Comparison of ENCODE assay signal across 8 mouse cellular contexts in genomic region chr7:101895695-101896094, GRCm38 (mm10). TPM values are rescaled to one million over a fixed set of nuclear protein-coding genes. Genes with fewer than 3 reads are reported as not detected.
DNase-seq lines count a peak whose midpoint lies in the region; ATAC-seq and TF ChIP-seq lines count a peak whose summit lies in the region.

No protein-coding gene starts in this region.

- H3K4me1 ChIP-seq in embryonic facial prominence, embryonic 12.5 days: 0 out of 2 replicates have a peak, but pooled peaks cover 5% of the 10 kb centered on the region
- no peaks in the 10 kb centered on the region for H3K4me1 ChIP-seq in hindbrain, postnatal 0 days (ENCODE audit: insufficient read depth, low read length)
- H3K4me1 ChIP-seq in midbrain, postnatal 0 days (ENCODE audit: insufficient read depth, low read length): 0 out of 2 replicates have a peak, but pooled peaks cover 5% of the 10 kb centered on the region

- 36% methylated on average over 9 of the region's 9 CpGs for WGBS in embryonic facial prominence, embryonic 12.5 days
- 32% methylated on average over 9 of the region's 9 CpGs for WGBS in hindbrain, postnatal 0 days
- 41% methylated on average over 9 of the region's 9 CpGs for WGBS in midbrain, postnatal 0 days

- H3K36me3 ChIP-seq in embryonic facial prominence, embryonic 12.5 days: no peaks in the 10 kb centered on the region
- H3K36me3 ChIP-seq in hindbrain, postnatal 0 days (ENCODE audit: insufficient read depth, low read length): no peaks in the 10 kb centered on the region
- peaks cover 5% of the 10 kb centered on the region; the same call in 1 of the 2 replicates for H3K36me3 ChIP-seq in midbrain, postnatal 0 days (ENCODE audit: insufficient read depth, low read length)

- H3K27me3 ChIP-seq in embryonic facial prominence, embryonic 12.5 days: no peaks in the 10 kb centered on the region
- no peaks in the 10 kb centered on the region for H3K27me3 ChIP-seq in hindbrain, postnatal 0 days (ENCODE audit: insufficient read depth, low read length)
- H3K27me3 ChIP-seq in midbrain, postnatal 0 days (ENCODE audit: insufficient read depth, low read length): no peaks in the 10 kb centered on the region

- no peaks in the 10 kb centered on the region for H3K9me3 ChIP-seq in embryonic facial prominence, embryonic 12.5 days
- H3K9me3 ChIP-seq in hindbrain, postnatal 0 days (ENCODE audit: low read length): no peaks in the 10 kb centered on the region
- no peaks in the 10 kb centered on the region for H3K9me3 ChIP-seq in midbrain, postnatal 0 days (ENCODE audit: low read length)

- no peak for ATAC-seq in embryonic facial prominence, embryonic 12.5 days (ENCODE audit: insufficient number of reproducible peaks, insufficient read depth, low FRiP score, low TSS enrichment)
- ATAC-seq in hindbrain, postnatal 0 days: no peak; the same call in 1 of the 2 replicates
- peak; percentile 15 for ATAC-seq in midbrain, postnatal 0 days (ENCODE audit: low FRiP score)

- intact Hi-C loops in left cerebral cortex, adult 2 months (cut with DNase I): loop anchor here (1.0 to 5.0 kb wide), 3 partner anchors 37 to 228 kb away; partner anchors contain the start of gene Lrrc51
- intact Hi-C loops in gastrocnemius, postnatal 36 days (cut with DNase I): loop anchor here (5.0 kb wide), 2 partner anchors 58 to 218 kb away; partner anchors contain the start of gene Inppl1

- TF ChIP-seq CTCF in left cerebral cortex, adult 2 months (IDR thresholded peaks at IDR 0.05): no peak; the same call in 1 of the 2 replicates
- TF ChIP-seq CTCF in hindbrain, postnatal 0 days (IDR thresholded peaks at IDR 0.05; ENCODE audit: low read depth): peak; percentile 47; the same call in 1 of the 2 replicates
- TF ChIP-seq CTCF in midbrain, postnatal 0 days (IDR thresholded peaks at IDR 0.05): peak; percentile 56

- peak overlapping the region; percentile 47; the same call in 1 of the 2 replicates for H3K9ac ChIP-seq in embryonic facial prominence, embryonic 12.5 days
- H3K9ac ChIP-seq in hindbrain, postnatal 0 days (replicated peaks; ENCODE audit: low read length): peak overlapping the region; percentile 57
- H3K9ac ChIP-seq in midbrain, postnatal 0 days (replicated peaks; ENCODE audit: low read length, poor library complexity, severe bottlenecking): peak overlapping the region; percentile 56; the same call in 1 of the 2 replicates

- no peak for DNase-seq in left cerebral cortex, adult 2 months (ENCODE audit: extremely low spot score in 1 of 2, low spot score in 2 of 2)
- DNase-seq in left cerebral cortex, adult 11 months (ENCODE audit: low spot score): no peak
- DNase-seq in hindbrain, postnatal 0 days (ENCODE audit: low spot score): no peak
- peak; percentile 24 for DNase-seq in midbrain, postnatal 0 days (ENCODE audit: low spot score)
- no peak for DNase-seq in adrenal gland, postnatal 4 days (ENCODE audit: low spot score in 2 of 2)
- no peak for DNase-seq in kidney, postnatal 4 days
- DNase-seq in gastrocnemius, postnatal 36 days: no peak

- H3K27ac ChIP-seq in left cerebral cortex, adult 2 months: peak overlapping the region; percentile 90
- peak overlapping the region; percentile 67 for H3K27ac ChIP-seq in embryonic facial prominence, embryonic 12.5 days
- H3K27ac ChIP-seq in hindbrain, postnatal 0 days: peak overlapping the region; percentile 92
- H3K27ac ChIP-seq in midbrain, postnatal 0 days (ENCODE audit: low read depth, low read length): peak overlapping the region; percentile 86

- peak overlapping the region; percentile 39 for H3K4me2 ChIP-seq in embryonic facial prominence, embryonic 12.5 days (replicated peaks)
- H3K4me2 ChIP-seq in hindbrain, postnatal 0 days (ENCODE audit: low read depth, low read length): peak overlapping the region; percentile 39
- H3K4me2 ChIP-seq in midbrain, postnatal 0 days (ENCODE audit: low read depth, low read length, poor library complexity, severe bottlenecking): peak overlapping the region; percentile 41

- peak overlapping the region; percentile 72 for H3K4me3 ChIP-seq in left cerebral cortex, adult 2 months
- H3K4me3 ChIP-seq in embryonic facial prominence, embryonic 12.5 days: peak overlapping the region; percentile 43
- H3K4me3 ChIP-seq in hindbrain, postnatal 0 days (ENCODE audit: low read length): peak overlapping the region; percentile 56
- H3K4me3 ChIP-seq in midbrain, postnatal 0 days (ENCODE audit: low read depth, low read length): peak overlapping the region; percentile 51

RNA-seq across cellular contexts. Expression of gene Lamtor1, which starts 10.0 kb away (rescaled TPM):
- 10 to 100 TPM; 87.9 to 90.9 TPM for total RNA-seq in left cerebral cortex, adult 2 months (2021)
- 153 and 158 TPM in 2 replicates for polyA plus RNA-seq in embryonic facial prominence, embryonic 12.5 days (2016; fragmentation: Nextera tagmentation; extraction: Ambion mirVana)
- 130 and 156 TPM in 2 replicates for total RNA-seq in hindbrain, postnatal 0 days (2014; rRNA removed)
- polyA plus RNA-seq in hindbrain, postnatal 0 days (2015; fragmentation: Nextera tagmentation; extraction: Ambion mirVana): 167 and 181 TPM in 2 replicates
- 114 and 127 TPM in 2 replicates for total RNA-seq in midbrain, postnatal 0 days (2014; rRNA removed)
- 159 and 180 TPM in 2 replicates for polyA plus RNA-seq in midbrain, postnatal 0 days (2015; fragmentation: Nextera tagmentation; extraction: Ambion mirVana)
- total RNA-seq in adrenal gland, postnatal 4 days (2021): 100 to 1,000 TPM; 101 to 116 TPM
- total RNA-seq in gastrocnemius, postnatal 36 days (2021): 10 to 100 TPM; 93.2 to 99.8 TPM

RNA-seq across cellular contexts. Expression of gene Tomt, which starts 10.5 kb away (rescaled TPM):
- total RNA-seq in left cerebral cortex, adult 2 months (2021): not detected
- 0.61 and 0.65 TPM in 2 replicates for polyA plus RNA-seq in embryonic facial prominence, embryonic 12.5 days (2016; fragmentation: Nextera tagmentation; extraction: Ambion mirVana)
- total RNA-seq in hindbrain, postnatal 0 days (2014; rRNA removed): 0.52 TPM in 1 of 2 replicates, not detected in the other
- polyA plus RNA-seq in hindbrain, postnatal 0 days (2015; fragmentation: Nextera tagmentation; extraction: Ambion mirVana): 0.16 and 0.49 TPM in 2 replicates
- total RNA-seq in midbrain, postnatal 0 days (2014; rRNA removed): 0.38 TPM in 1 of 2 replicates, not detected in the other
- polyA plus RNA-seq in midbrain, postnatal 0 days (2015; fragmentation: Nextera tagmentation; extraction: Ambion mirVana): 0.23 and 0.32 TPM in 2 replicates
- total RNA-seq in adrenal gland, postnatal 4 days (2021): not detected
- not detected for total RNA-seq in gastrocnemius, postnatal 36 days (2021)

RNA-seq across cellular contexts. Expression of gene Folr1, which starts 25.1 kb away (rescaled TPM):
- 1 to 10 TPM; 1.1 to 1.8 TPM for total RNA-seq in left cerebral cortex, adult 2 months (2021)
- 1.1 and 1.2 TPM in 2 replicates for polyA plus RNA-seq in embryonic facial prominence, embryonic 12.5 days (2016; fragmentation: Nextera tagmentation; extraction: Ambion mirVana)
- 19.3 and 28.8 TPM in 2 replicates for total RNA-seq in hindbrain, postnatal 0 days (2014; rRNA removed)
- 78.5 and 93.8 TPM in 2 replicates for polyA plus RNA-seq in hindbrain, postnatal 0 days (2015; fragmentation: Nextera tagmentation; extraction: Ambion mirVana)
- 4.9 and 11.5 TPM in 2 replicates for total RNA-seq in midbrain, postnatal 0 days (2014; rRNA removed)
- 3.9 and 4.3 TPM in 2 replicates for polyA plus RNA-seq in midbrain, postnatal 0 days (2015; fragmentation: Nextera tagmentation; extraction: Ambion mirVana)
- total RNA-seq in adrenal gland, postnatal 4 days (2021): 10 to 100 TPM in 1 of 2 experiments, 1 to 10 TPM in 1; 1.9 to 29.1 TPM
- total RNA-seq in gastrocnemius, postnatal 36 days (2021): 1 to 10 TPM in 1 of 2 experiments, under 1 TPM in 1; 0.91 to 1.2 TPM

RNA-seq across cellular contexts. Expression of gene Anapc15, which starts 32.2 kb away (rescaled TPM):
- total RNA-seq in left cerebral cortex, adult 2 months (2021): 10 to 100 TPM; 31.4 to 32.6 TPM
- 75.5 and 76.6 TPM in 2 replicates for polyA plus RNA-seq in embryonic facial prominence, embryonic 12.5 days (2016; fragmentation: Nextera tagmentation; extraction: Ambion mirVana)
- 49.3 and 59.8 TPM in 2 replicates for total RNA-seq in hindbrain, postnatal 0 days (2014; rRNA removed)
- polyA plus RNA-seq in hindbrain, postnatal 0 days (2015; fragmentation: Nextera tagmentation; extraction: Ambion mirVana): 65.1 and 67.3 TPM in 2 replicates
- total RNA-seq in midbrain, postnatal 0 days (2014; rRNA removed): 49.9 and 56.9 TPM in 2 replicates
- polyA plus RNA-seq in midbrain, postnatal 0 days (2015; fragmentation: Nextera tagmentation; extraction: Ambion mirVana): 62.7 and 68.3 TPM in 2 replicates
- 10 to 100 TPM; 34.3 to 35.5 TPM for total RNA-seq in adrenal gland, postnatal 4 days (2021)
- total RNA-seq in gastrocnemius, postnatal 36 days (2021): 10 to 100 TPM; 16.6 to 22.3 TPM

RNA-seq across cellular contexts. Expression of gene Lrrc51, which starts 38.0 kb away (rescaled TPM):
- 1 to 10 TPM; 4.0 to 4.8 TPM for total RNA-seq in left cerebral cortex, adult 2 months (2021)
- 8.8 and 9.8 TPM in 2 replicates for polyA plus RNA-seq in embryonic facial prominence, embryonic 12.5 days (2016; fragmentation: Nextera tagmentation; extraction: Ambion mirVana)
- 5.2 and 6.5 TPM in 2 replicates for total RNA-seq in hindbrain, postnatal 0 days (2014; rRNA removed)
- polyA plus RNA-seq in hindbrain, postnatal 0 days (2015; fragmentation: Nextera tagmentation; extraction: Ambion mirVana): 9.7 and 12.1 TPM in 2 replicates
- 3.7 and 6.9 TPM in 2 replicates for total RNA-seq in midbrain, postnatal 0 days (2014; rRNA removed)
- 7.0 TPM in 2 replicates for polyA plus RNA-seq in midbrain, postnatal 0 days (2015; fragmentation: Nextera tagmentation; extraction: Ambion mirVana)
- 1 to 10 TPM; 6.1 to 8.3 TPM for total RNA-seq in adrenal gland, postnatal 4 days (2021)
- 1 to 10 TPM; 2.9 to 3.2 TPM for total RNA-seq in gastrocnemius, postnatal 36 days (2021)
